Mouse (Mus musculus): Measurements from ENCODE around the gene Jdp2.

Gene Jdp2

DNA sequence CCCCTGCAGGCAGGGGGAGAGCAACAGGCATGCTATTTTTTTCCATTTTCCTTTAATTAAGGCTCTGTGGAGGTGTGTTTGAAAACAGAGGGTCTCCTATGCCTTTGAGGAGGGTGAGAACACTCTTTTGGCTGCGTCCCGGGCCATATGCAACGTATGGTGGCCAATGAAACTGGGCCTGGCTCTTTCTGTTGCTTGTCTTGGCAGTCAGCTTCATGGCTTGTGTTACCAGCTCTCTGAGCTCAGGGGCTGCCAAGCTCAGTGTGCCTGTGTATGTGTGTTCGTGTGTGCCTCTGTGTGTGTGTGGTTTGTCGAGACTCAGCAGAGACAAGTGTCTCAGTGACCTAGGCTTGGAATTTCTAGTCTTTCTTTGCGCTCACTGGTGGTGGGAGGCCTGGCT is 2.7 kb downstream of the Jdp2 start:
- no peak for DNase-seq (ENCODE audit: low spot score in 2 of 2)

DNA sequence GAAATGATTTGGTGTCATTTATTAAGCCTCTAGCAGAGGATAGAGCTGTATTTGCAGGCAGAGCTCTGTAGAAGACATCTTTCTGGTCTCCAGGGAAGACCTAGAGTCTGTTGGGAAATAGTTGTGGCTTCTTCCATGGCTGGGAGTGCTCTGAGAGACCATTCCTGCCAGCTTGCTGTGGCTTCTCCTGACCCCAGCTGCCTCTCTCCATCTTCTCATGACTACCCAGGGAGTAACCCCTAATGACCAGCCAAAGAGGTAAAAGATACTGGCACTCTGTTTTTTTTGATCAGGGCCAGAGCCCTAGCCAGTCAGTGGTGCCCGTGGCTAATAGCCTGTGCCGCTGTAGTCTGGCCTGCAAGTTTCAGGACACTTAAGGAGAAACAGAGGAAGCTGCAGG is 3.3 kb downstream of the Jdp2 start:
- no peak for DNase-seq (ENCODE audit: low spot score in 2 of 2)

DNA sequence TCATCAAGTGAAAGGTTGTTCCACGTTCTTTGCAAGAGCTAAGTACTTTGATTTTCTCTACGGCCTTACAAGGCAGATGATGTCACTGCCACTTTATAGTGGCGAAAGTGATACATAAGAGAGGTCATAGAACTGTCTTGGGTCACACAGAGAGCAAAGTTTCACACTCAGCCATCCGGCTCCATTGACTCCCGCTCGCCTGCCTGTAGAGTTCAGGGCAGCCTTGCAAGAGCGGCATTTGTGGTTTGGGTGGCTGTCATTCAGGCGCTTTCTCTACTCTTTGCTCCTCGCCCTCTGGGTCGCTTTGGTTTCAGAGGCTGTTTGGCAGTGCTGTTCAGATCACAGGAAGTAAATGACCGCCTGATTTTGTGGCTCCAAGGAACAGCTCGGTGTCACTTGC is 4.0 kb downstream of the Jdp2 start:
- DNase-seq (ENCODE audit: low spot score in 2 of 2): no peak

DNA sequence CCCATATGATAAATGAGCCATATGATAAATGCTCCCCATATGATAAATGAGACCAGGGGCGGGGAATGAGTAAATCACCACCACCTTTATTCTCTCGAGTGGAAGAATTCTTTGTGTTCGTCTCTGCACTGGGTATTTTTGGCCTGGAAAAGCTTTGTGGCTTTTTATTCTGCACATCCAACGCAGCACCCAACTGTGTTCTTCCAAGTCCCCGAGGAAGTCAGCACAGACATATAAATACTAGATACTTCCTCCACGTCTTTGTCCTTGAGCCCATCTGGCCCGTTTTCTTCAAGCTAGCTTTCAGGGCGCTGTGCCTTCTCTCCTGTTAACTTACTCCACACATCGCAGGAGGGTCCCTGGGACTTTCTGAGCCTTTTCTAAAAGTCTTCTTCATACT is 4.9 kb downstream of the Jdp2 start:
- no peak for DNase-seq (ENCODE audit: low spot score in 2 of 2)

DNA sequence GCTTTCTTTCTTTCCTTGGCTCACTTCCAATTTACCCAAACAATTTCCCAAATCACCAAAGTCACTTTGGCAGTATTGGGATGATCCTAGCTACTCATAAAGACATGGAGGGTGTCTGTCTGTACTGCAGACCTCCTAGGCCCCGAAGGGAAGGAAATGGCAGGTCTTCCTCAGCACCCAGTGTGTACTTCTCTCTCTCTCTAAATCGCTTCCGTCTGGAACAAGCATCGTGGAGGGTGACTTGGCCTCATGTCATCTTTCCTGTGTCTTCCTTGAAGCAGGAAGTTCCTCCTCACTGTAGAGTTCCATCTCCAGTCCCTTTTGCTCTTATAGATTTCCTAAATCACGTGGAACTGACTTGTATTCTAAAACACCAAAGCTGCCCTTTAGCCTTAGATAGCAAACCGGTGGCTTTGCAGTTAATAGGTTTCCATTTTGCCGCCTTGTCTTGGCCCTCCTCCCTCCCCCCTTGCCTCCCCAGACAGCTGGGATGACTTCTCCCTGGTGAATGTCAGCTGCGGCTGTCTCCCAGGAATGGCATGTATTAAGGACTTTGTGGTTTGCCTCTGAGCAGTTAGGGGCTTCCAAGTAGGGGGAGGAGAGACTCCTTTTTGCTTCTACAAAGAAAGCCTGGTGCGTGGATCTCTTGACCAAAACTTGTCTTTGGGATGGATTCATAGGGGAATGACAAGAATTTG is 5.6 kb downstream of the Jdp2 start:
- DNase-seq (ENCODE audit: low spot score in 2 of 2): no peak

DNA sequence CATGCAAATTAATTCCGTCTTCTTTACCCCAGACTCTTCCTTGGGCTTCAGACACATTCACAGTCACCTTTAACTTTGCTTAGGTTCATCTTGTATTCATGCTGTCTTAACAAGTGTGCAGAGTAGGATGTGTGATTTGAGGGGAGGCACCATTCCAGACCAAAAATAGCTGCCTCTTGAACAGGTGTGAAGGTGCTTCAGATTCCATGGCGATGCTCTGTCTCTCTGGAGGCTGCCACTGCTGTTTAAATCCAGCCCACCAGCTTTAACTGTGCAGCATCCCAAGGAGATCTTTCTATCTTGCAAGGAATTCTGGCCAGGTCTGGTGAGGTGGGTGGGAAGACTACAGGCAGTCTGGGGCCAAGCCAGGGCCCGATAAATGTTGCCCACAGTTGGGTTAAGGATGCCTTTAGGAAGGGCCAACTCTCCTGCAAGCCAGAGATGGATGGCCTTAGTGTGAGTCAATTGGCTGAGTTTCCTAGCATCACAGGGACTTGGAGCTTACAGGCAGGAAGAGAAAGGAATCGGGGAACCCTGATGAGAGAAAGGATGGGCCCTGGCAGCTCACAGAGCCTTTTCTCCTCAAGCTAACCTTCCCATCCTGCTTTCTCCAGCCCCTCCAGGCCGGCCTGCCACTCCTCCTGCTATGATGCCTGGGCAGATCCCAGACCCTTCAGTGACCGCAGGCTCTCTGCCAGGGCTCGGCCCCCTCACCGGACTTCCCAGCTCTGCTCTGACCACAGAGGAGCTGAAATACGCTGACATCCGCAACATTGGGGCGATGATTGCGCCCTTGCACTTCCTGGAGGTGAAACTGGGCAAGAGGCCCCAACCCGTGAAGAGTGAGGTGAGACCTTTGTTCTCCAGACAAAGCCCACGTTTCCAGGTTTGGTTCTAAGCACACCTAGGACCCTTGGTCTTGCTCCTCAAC is 9.0 kb downstream of the Jdp2 start:
- no peak for DNase-seq (ENCODE audit: low spot score in 2 of 2)

DNA sequence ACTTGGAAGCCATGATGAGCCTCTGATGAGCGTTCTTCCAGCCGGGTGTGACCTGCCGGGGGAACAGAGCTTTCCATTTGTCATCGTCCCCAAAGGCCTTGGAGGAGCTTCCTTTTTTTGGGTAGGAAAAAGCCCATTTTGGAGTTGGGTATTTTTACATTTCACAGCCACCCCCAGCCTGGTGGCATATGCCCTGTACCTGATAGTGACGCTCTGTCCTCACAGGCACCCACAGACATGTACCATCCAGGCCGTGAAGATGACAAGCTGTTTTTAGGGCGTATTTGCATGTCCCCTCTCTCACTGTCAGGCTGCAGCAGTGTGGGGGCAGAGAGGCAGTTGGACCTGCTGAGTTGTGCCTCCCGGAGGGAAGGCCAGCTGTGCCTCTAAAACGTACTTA is 11.3 kb downstream of the Jdp2 start:
- DNase-seq (ENCODE audit: low spot score in 2 of 2): peak in 1 of 2 experiments; percentile 55

DNA sequence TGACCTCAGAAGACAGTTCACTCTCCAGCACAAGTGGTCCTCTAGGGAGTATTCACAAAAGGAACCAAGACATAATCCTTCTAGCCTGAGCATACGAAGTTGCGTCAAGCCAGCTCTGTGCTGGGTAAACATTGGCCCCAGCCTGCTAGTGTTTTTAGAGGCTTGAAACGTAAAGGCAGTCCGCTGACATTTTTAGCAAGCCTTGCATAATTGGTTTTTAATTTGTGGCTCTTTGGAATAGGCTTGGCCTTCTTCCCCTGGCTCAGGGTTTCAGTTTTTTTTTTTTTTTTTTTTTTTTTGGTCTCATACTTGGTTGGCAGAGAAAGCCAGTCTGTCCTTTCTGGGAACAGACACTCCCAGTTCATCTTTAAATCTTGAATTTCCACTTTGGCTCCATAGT is 15.3 kb downstream of the Jdp2 start:
- no peak for DNase-seq (ENCODE audit: low spot score in 2 of 2)

DNA sequence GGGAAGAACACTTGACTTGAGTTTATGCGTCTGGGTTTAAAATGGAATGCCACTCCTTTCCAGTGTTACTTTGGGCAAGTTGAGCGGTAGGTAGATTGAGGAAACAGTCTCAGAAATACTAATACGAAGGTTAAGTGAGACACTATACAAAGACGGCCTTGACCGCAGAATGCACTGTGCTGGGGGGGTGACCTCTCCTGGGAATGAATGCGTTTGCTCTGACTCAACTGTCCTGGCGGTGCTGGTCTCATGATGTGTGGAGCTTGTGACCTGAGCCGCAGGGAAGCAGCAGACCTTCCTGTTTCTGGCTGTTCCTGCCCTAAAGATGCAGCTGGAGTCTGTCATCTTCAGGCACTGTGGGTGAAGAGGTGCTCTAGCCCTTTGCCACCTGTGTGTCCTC is 16.7 kb downstream of the Jdp2 start:
- DNase-seq (ENCODE audit: low spot score in 2 of 2): no peak

DNA sequence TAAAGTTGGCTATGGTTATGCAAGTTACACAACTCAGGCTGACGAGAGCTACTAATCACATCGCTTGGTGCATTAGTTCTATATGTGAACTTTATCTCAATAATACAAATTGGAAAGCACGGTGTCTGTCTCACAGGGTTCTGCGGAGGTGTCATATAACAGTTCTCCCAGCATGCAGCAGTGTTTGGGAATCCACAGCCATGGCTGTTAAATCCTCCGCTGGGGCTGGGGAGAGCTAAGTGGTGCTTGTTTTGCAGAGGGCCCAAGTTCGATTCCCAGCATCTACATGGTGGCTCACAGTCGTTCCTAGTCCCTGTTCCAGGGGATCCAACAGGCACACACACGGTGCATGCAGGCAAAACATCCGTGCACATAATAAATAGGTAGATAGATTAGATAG is 19.1 kb downstream of the Jdp2 start:
- no peak for DNase-seq (ENCODE audit: low spot score in 2 of 2)

DNA sequence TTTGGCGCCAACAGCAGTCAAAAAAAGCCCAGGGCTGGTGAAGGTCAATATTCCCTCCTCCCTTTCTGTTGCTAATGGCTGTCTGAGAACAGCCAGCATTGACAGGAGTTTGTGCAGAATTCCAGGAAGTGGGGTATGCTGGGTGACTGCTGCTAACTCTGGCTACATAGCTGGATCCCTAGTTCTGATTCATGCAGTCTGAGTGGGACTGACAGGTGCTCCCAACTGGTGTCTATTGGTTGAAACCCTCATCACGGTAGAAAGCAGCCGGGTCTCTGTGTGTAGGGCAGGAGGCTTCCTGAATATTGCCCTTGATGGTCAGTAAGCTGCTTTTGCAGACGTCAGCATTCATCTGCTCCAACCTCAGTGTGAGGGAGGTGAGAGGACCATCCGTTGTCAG is 19.6 kb downstream of the Jdp2 start:
- no peak for DNase-seq (ENCODE audit: low spot score in 2 of 2)

DNA sequence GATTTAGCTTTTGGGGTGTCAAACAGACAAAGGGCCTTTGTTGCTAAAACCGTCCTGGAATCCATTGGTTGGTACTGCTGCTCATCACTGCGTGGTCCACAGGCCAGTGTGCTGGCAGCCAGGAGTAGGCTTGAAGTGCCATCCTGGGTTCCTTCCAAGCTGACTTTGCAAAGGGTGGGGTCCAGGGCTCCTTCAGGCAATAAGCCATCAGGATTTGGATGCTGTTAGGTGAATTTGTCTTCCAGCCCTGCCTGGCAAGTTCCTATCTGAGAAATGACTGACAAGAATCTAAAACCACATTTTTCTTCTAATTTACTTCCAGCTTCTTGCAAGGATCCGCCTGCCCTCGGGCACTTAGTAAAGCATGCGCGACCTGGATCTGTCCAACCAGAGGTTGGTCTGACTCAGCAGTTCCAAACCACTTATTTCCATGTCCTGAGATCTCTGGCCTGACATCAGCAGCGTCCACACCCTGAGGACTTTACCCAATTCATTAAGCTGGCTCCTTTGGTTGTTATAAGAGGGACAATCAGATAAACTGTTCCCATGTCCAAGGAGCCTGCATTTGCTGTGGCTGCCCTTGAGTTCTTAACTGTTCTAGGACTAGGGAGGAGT is 20.6 kb downstream of the Jdp2 start:
- no peak for DNase-seq (ENCODE audit: low spot score in 2 of 2)

DNA sequence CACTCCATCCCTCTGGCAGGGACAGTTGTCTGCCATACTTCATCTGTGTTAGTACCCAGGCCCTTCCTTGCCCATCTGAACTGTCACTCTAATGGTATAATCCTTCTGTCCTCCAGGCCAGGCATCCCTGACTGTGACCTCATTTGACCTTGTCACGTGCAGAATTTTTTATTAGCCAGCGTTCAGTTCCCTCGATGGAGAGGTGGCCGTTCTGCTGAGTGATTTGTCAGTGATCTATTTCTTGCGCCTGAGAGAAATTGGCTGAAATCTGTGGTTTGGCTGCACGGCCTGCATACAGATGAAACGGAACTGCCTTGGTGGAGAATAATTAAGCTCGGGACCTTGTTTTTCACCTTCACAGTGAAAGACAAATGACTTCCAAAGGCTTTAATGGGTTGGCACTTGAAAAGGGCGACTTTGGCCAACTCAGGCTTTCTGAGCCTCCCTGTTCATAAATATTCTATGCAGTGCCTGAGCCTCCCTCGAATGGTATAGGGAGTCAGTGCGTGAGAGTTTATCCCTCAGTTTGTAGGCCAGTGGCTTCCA is 21.1 kb downstream of the Jdp2 start:
- no peak for DNase-seq (ENCODE audit: low spot score in 2 of 2)

DNA sequence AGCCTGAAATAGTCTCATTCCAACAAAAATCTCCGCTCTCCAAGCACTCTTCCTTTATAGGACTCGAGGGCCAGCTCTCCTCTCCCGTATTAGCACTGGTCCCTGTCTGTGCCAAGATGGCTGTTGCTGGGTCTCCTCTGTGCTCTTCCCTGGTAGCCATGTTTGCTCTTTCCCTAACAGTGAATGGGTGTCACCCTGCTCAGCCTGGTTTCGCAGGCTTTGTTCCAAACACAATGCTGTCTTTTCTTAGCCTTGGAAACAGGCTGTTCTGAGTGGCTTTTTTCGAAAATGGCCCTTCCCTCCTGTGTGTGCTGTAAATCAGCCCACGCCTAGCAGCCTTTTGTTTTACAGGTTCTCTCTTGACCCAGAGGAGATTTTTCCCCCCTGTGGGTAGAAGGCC is 22.2 kb downstream of the Jdp2 start:
- no peak for DNase-seq (ENCODE audit: low spot score in 2 of 2)

DNA sequence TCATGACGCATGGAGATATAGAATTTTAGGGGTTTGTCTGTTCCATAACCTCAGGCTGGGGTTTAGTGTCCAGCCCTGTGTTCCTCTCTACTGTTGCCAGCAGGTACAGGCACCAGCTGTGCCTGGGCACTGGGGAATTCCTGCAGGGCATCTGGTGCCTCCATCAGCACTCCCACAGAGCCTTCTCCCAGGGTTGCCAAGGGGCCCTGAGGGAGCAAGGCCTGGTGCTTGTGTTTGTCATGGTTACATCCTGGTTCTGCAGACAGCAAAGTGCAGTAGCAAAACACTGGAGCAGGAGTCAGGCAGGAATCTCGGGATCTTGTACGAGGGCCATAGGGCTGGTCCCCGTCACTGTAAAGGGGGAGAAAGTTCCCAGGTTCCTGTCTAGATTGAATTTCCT is 22.8 kb downstream of the Jdp2 start:
- no peak for DNase-seq (ENCODE audit: low spot score in 2 of 2)

DNA sequence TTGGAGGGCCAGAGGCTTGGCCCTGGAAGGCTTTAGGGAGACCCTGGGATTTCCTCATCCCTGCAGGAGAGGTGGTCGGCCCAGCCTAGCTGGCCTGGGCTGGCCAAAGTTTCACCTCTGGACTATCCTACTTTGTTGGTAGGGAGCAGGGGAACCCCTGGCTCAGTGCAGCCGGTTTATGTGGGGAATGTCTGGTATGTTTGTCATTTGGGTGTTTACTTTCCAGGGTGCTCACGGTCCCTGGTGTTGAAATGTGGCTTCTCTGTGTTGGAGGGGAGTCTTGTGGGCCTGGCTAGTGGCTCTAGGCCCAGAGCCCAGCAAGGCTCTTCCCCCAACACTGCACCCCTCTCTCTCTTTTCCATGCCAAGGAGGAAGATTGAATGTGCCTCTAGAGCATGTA is 24.9 kb downstream of the Jdp2 start:
- DNase-seq (ENCODE audit: low spot score in 2 of 2): no peak

DNA sequence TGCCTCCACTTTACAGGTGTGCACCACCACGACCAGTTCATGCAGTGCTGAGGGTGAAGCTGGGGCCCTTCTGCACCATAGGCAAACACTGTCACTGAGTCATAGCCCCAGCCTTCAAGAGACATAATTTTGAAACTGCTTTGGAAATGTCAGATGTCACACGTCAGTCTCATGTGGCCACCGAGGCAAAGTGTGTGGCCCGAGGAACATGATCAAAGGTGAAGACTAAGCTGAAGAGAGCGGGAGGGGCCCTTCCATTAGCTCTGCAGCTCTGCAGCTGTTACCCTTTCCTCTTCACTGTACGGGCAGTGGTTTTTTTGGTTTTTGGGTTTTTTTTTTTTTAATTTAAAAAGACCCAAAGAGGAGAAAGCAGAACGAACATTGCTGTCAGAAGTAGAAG is 25.8 kb downstream of the Jdp2 start:
- no peak for DNase-seq (ENCODE audit: low spot score in 2 of 2)

DNA sequence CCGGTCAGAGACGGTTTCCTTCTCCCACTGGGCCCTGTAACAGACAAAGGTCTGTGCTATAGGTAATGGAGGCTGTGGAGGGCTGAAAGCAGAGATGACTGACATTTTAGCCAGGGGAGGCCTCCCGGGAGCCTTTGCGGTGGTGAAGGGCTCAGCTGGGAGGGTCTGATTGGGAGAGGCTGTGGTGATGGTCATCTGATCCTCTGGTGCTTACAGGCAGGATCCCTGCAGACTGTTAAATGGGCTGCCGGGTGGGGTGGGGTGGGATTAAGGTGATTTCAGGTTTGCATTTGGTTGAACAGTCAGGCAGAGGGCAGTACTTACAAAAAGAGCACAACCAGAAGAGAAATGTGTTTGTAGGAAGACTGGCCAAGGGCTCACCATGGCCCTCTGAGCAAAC is 27.0 kb downstream of the Jdp2 start:
- no peak for DNase-seq (ENCODE audit: low spot score in 2 of 2)

DNA sequence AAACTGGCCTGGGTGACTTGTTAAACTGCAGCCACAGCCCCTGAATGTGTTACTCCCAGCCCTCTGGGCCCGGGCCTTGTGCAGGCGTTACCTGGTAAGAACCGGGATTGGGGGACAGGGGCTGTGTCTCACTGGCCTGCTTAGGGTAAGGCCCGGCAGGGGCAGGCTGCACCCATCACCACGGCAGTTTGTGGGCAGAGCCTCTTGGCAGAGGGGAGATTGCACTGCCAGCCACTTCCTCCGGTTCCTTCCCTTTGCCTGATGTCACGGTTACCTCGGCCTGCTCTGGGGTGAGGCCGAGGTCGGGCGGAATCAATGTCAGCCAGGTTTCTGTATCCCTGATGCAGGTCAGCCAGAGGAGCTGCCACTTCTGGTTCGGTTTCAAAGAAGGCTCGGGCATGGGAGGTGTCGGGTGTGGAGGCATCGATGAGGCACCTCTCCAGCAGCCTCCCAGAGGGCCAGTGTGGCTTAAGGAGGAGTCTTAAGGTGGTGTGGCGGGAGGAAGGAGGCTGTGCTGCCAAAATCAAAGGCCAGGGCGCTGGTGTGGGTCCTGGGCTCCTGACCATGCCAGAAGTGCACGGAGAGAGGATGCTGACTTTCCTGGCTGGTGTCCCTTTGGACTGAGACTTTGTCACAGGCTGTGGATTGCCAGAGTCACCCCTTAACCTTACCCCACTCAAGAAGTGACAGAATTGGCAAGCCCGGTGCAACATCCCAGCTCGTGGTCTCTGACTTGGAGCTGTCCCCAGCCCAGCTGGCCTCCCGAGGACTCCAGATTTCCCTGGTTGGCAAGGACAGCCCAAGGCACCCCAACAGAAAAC is 31.0 kb downstream of the Jdp2 start:
- DNase-seq (ENCODE audit: low spot score in 2 of 2): no peak

DNA sequence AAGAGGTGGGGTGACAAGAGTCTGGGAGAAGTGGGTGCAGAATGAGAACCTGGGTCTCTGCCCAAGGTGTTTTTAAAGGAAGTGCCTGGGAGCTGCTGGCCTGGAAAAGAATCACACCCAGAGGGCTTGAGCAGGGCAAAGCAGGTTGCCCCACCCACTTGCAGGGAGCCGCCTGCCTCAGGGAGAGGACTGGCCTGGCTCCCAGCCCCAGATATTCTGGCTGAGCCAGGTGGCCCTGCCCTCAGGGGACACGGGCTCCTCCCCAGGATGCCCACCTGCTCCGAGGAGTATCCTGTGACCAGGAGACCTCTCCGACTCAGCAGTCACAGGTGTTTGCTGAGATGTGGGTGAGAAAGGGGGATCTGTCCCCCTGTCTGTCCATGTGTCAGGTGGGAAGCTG is 32.4 kb downstream of the Jdp2 start:
- no peak for DNase-seq (ENCODE audit: low spot score in 2 of 2)

DNA sequence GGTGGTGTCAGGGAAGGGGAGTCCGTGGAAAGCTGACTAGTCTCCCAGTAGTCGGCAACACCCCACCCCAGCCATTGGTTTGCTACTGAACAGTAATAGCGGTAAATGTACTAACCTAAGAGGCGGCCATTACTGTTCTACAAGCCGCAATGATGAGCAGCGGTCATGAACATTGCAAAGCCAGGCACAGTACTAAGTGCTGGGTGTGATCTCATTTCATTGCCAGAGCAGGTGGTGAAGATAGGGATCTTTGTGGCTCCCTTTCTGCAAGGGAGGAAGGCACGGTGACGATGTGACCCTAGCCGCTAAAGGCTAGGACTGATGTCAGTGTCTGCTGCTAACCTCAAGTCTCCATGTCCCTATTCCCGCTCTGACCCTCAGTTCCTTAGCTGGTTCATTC is 33.5 kb downstream of the Jdp2 start:
- no peak for DNase-seq (ENCODE audit: low spot score in 2 of 2)

DNA sequence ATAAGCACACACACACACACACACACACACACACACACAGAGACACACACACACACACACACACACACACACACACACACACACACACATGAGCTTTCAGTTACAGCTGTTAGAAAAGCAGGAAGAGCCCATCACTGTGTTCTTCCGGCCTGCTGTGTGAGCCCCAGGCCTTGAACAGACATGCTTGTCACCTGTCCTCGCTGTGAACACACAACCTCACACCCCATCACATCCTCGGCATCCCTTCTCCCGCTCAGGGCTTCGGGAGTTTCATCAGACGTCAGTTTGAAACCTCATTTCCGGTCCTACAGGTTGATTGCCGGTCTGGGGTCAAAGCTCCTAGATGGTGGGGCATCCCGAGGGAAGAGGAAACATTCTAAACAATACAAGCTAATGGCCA is 39.1 kb downstream of the Jdp2 start:
- no peak for DNase-seq (ENCODE audit: low spot score in 2 of 2)

Measured in frontal cortex, postnatal 25 days (tissue).